In genomic region chr9:117872021-117872386, GRCm38 (mm10) we compare ENCODE assay signal across 8 mouse cellular contexts.
DNase-seq lines count a peak whose midpoint lies in the region; ATAC-seq lines count a peak whose summit lies in the region.

No protein-coding gene starts in this region.

- WGBS in hindbrain, embryonic 14.5 days, result 0% methylated on average over 15 of the region's 15 CpGs
- WGBS in midbrain, embryonic 13.5 days, result under 1% methylated on average over 15 of the region's 15 CpGs

- DNase-seq in cerebellum, adult 11 months, result peak; percentile 4
- no peak for DNase-seq in cerebellum, postnatal 14 days
- DNase-seq in right cerebral cortex, adult 18-20 months, result peak; percentile 8
- DNase-seq in right cerebral cortex, postnatal 36 days (ENCODE audit: low spot score in 2 of 2), result no peak
- peak; percentile 40 for DNase-seq in hindbrain, embryonic 14.5 days (ENCODE audit: low spot score)
- DNase-seq in left cerebral cortex, adult 18-20 months (ENCODE audit: low spot score in 2 of 2), result no peak

- peak overlapping the region; percentile 85 for H3K27ac ChIP-seq in hindbrain, embryonic 14.5 days
- H3K27ac ChIP-seq in midbrain, embryonic 13.5 days, result peak overlapping the region; percentile 78

- peak; percentile 64 for ATAC-seq in hindbrain, embryonic 14.5 days (ENCODE audit: low FRiP score)
- peak; percentile 67 for ATAC-seq in midbrain, embryonic 13.5 days
- ATAC-seq in activated CD4-positive, CD25-positive, alpha-beta regulatory T cell, adult 4 months, result no peak

- H3K27me3 ChIP-seq in hindbrain, embryonic 14.5 days (ENCODE audit: control insufficient read depth, insufficient read depth, low read length), result no peaks in the 10 kb centered on the region; the same call in 1 of the 2 replicates
- H3K27me3 ChIP-seq in midbrain, embryonic 13.5 days, result peaks cover 14% of the 10 kb centered on the region

- peak overlapping the region; percentile 87 for H3K4me2 ChIP-seq in hindbrain, embryonic 14.5 days (replicated peaks)
- peak overlapping the region; percentile 86 for H3K4me2 ChIP-seq in midbrain, embryonic 13.5 days (replicated peaks)

- peak overlapping the region; percentile 89 for H3K9ac ChIP-seq in hindbrain, embryonic 14.5 days
- H3K9ac ChIP-seq in midbrain, embryonic 13.5 days (replicated peaks), result peak overlapping the region; percentile 84

- no peaks in the 10 kb centered on the region for H3K9me3 ChIP-seq in hindbrain, embryonic 14.5 days (ENCODE audit: control insufficient read depth, low read length)
- no peaks in the 10 kb centered on the region for H3K9me3 ChIP-seq in midbrain, embryonic 13.5 days

- H3K36me3 ChIP-seq in hindbrain, embryonic 14.5 days (replicated peaks; ENCODE audit: control insufficient read depth, insufficient read depth), result no peaks in the 10 kb centered on the region
- no peaks in the 10 kb centered on the region for H3K36me3 ChIP-seq in midbrain, embryonic 13.5 days

- peaks cover 39% of the 10 kb centered on the region for H3K4me1 ChIP-seq in hindbrain, embryonic 14.5 days (replicated peaks; ENCODE audit: control insufficient read depth, insufficient read depth, low read length)
- H3K4me1 ChIP-seq in midbrain, embryonic 13.5 days (replicated peaks), result peaks cover 31% of the 10 kb centered on the region

- peak overlapping the region; percentile 77 for H3K4me3 ChIP-seq in hindbrain, embryonic 14.5 days (replicated peaks; ENCODE audit: low read length)
- H3K4me3 ChIP-seq in midbrain, embryonic 13.5 days (replicated peaks), result peak overlapping the region; percentile 58

Comparison
In these comparisons a context has a peak if more than half of its experiments do, and no peak if none do; other contexts are left out.
1. DNase-seq: peak in cerebellum, adult 11 months (single experiment), right cerebral cortex, adult 18-20 months (single experiment) and hindbrain, embryonic 14.5 days (single experiment); none in cerebellum, postnatal 14 days (0 of 2), right cerebral cortex, postnatal 36 days (0 of 2) and left cerebral cortex, adult 18-20 months (0 of 2).